Mouse (Mus musculus) erythroblast, embryonic 14.5 days (primary cell): ENCODE measurements around the gene Wbp4. TPM values are rescaled to one million over a fixed set of nuclear protein-coding genes. Genes with fewer than 3 reads are reported as not detected.
"Not testable (repeated sequence)": the region's sequence is repeated elsewhere in the genome, so short reads cannot be mapped to it uniquely, and the experiment has no call there.

Source experiments
- H3K27me3 ChIP-seq: 2 replicates; pipeline ENCODE4 v1.6.1; 2012; ENCODE audit warnings: inconsistent platforms; ENCODE audit not compliant: control insufficient read depth
- H3K36me3 ChIP-seq: 2 replicates; pipeline ENCODE4 v1.6.1; 2012; ENCODE audit warnings: mild to moderate bottlenecking, inconsistent platforms; ENCODE audit not compliant: control insufficient read depth
- H3K4me1 ChIP-seq: 2 replicates; pipeline ENCODE4 v1.6.1; 2012; ENCODE audit warnings: inconsistent platforms; ENCODE audit not compliant: control insufficient read depth
- H3K4me3 ChIP-seq: replicated peaks from 2 replicates; pipeline ENCODE3; 2012; ENCODE audit warnings: moderate library complexity, mild to moderate bottlenecking, inconsistent platforms
- H3K9me3 ChIP-seq: 2 replicates; pipeline ENCODE4 v1.6.1; 2012; ENCODE audit warnings: low read length, inconsistent platforms, mixed read lengths; ENCODE audit not compliant: control insufficient read depth
- GATA1 ChIP-seq: IDR thresholded peaks from 2 replicates; pipeline ENCODE4 v1.6.1; 2012; ENCODE audit warnings: low read length, inconsistent platforms, mixed read lengths
- TAL1 ChIP-seq: IDR thresholded peaks from 3 replicates; pipeline ENCODE4 v1.6.1; 2012; ENCODE audit warnings: low read length, inconsistent platforms, mixed read lengths
- polyA plus RNA-seq: library from polyadenylated mRNA; stranded (reverse); fragments of >175 nt; gene quantifications from 2 replicates; pipeline ENCODE4 v1.2.3, GENCODE M21; 2012

Gene Wbp4
- polyA plus RNA-seq, 1 experiment: 0.86 TPM

- Histone ChIP-seq H3K4me3 (no peak overlapping the region), H3K9me3 (no peaks in the 10 kb centered on the region), H3K27me3 (no peaks in the 10 kb centered on the region), H3K36me3 (peaks cover 93% of the 10 kb centered on the region), H3K4me1 (peaks cover 5% of the 10 kb centered on the region)
- no peak for TF ChIP-seq TAL1
- TF ChIP-seq GATA1: no peak
Measured at GRCm38 (mm10) chr14:79473384-79473783, 7.9 kb downstream of the Wbp4 start.

DNA sequence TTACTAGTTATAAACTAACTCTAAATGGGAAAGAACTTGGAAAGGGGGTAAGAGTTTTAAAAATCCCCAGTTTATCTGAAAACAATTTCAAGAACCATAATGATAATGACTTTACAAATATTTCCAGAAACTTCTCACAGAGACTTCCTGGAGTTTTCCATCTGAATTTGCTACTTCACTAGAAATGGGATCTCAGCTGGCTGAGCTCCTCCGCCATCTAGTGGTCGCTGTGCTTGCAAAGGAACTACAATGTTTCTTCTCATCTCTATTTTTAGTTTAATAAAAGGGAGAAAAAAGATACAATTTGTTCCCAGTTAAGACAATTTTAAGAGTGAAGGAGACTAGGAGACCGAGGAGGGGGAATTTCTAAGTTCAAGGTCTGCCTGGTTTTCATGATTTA is 13.7 kb downstream of the Wbp4 start:
- Histone ChIP-seq H3K4me1 (no peaks in the 10 kb centered on the region; the same call in 1 of the 2 replicates), H3K9me3 (no peaks in the 10 kb centered on the region), H3K27me3 (no peaks in the 10 kb centered on the region), H3K36me3 (peaks cover 99% of the 10 kb centered on the region), H3K4me3 (no peak overlapping the region)
- TF ChIP-seq GATA1: no peak
- no peak for TF ChIP-seq TAL1

- H3K9me3 ChIP-seq: no peaks in the 10 kb centered on the region
- H3K4me3 ChIP-seq: no peak overlapping the region
- no peaks in the 10 kb centered on the region; the same call in 1 of the 2 replicates for H3K4me1 ChIP-seq
- TF ChIP-seq GATA1: no peak
- TF ChIP-seq TAL1: no peak
- H3K36me3 ChIP-seq: peaks cover 99% of the 10 kb centered on the region
- H3K27me3 ChIP-seq: no peaks in the 10 kb centered on the region
Measured at GRCm38 (mm10) chr14:79465623-79466022, 15.7 kb downstream of the Wbp4 start.

GRCm38 (mm10) chr14:79460988-79461387 is 20.3 kb downstream of the Wbp4 start:
- Histone ChIP-seq H3K4me1 (peaks cover 12% of the 10 kb centered on the region), H3K36me3 (peaks cover 73% of the 10 kb centered on the region)
- TF ChIP-seq TAL1: no peak

GRCm38 (mm10) chr14:79460401-79460800 is 20.9 kb downstream of the Wbp4 start:
- no peaks in the 10 kb centered on the region for H3K27me3 ChIP-seq
- no peak overlapping the region for H3K4me3 ChIP-seq
- TF ChIP-seq GATA1: no peak
- no peak for TF ChIP-seq TAL1
- peaks cover 67% of the 10 kb centered on the region for H3K36me3 ChIP-seq
- H3K4me1 ChIP-seq: peaks cover 12% of the 10 kb centered on the region
- no peaks in the 10 kb centered on the region for H3K9me3 ChIP-seq

More at GRCm38 (mm10) chr14:79460988-79461387, 20.3 kb downstream of the Wbp4 start:
- Histone ChIP-seq H3K4me3 (no peak overlapping the region), H3K27me3 (no peaks in the 10 kb centered on the region), H3K9me3 (no peaks in the 10 kb centered on the region)

GRCm38 (mm10) chr14:79452591-79452934 is 28.8 kb downstream of the Wbp4 start:
- not testable (repeated sequence) for H3K9me3 ChIP-seq, H3K27me3 ChIP-seq, H3K36me3 ChIP-seq
- Histone ChIP-seq H3K4me1 (peaks cover 31% of the 10 kb centered on the region), H3K4me3 (peak overlapping the region; percentile 54)

DNA sequence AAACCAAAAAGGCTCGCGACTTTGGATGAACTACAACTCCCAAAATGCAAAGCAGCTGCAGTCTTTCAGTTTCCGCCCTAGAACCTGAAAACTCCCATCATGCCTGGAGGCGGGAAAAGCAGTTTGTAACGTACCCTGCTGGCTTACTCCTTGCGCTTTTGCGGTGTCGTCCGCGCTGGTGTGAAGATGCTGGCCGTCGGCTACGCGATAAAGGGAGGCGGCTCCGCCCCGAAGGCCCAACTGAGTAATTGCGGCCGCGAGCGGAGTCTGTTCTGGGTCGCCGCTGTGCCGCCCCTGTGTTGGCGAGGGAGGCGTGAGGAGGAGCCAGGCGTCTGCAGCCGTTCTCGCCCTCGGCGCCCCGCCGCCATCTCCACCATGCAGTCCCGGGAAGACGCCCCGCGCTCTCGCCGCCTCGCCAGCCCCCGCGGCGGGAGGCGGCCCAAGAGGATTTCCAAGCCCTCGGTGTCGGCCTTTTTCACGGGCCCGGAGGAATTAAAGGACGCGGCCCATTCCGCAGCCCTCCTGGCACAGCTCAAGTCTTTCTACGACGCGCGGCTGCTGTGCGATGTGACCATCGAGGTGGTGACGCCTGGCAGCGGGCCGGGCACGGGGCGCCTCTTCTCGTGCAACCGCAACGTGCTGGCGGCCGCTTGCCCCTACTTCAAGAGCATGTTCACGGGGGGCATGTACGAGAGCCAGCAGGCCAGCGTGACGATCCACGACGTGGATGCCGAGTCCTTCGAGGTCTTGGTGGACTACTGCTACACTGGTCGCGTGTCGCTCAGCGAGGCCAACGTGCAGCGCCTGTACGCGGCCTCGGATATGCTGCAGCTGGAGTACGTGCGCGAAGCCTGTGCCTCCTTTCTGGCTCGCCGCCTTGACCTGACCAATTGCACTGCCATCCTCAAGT is 29.4 kb downstream of the Wbp4 start, which contains the start of gene Kbtbd6:
TSS of gene Kbtbd6 (plus strand) at position 155 of the 910 bp plus-strand sequence.
- not testable (repeated sequence) for H3K27me3 ChIP-seq, H3K36me3 ChIP-seq, H3K9me3 ChIP-seq
- H3K4me3 ChIP-seq: peak within 1 kb of the TSS; percentile 74
- peaks cover 30% of the 10 kb centered on the region for H3K4me1 ChIP-seq

DNA sequence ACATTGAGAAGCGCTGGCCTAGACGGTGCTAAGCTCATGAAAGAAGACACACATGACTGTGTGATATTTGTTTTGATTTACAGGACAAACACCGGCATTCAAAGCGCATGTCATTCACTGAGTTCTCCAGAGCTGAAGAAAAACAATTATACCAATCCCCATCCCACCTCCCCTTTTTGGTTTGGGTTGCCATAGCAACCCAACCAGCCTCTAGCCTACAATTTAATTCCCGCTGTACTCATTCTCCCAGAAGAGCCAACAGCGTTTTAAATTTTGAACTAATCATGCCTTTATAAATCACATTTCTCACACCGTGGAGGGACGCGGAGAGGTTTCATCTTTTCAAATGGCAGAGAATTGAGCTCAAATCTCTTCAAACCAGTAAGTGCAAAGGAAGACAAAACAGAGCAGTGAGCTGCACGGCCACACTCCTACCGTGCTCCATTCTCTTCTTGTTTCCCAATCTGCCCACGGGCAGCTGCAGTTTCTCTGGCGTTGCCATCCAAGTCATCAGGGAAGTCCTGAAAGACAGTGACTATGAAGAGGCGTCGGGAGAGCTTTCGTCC is 36.2 kb downstream of the Wbp4 start:
- no peak overlapping the region for H3K4me3 ChIP-seq
- TF ChIP-seq GATA1 (no peak), TAL1 (no peak)
- no peaks in the 10 kb centered on the region for H3K9me3 ChIP-seq
- peaks cover 8% of the 10 kb centered on the region for H3K4me1 ChIP-seq
- H3K27me3 ChIP-seq: peaks cover 2% of the 10 kb centered on the region; the same call in 1 of the 2 replicates
- H3K36me3 ChIP-seq: no peaks in the 10 kb centered on the region

GRCm38 (mm10) chr14:79444601-79445000 is 36.7 kb downstream of the Wbp4 start:
- peaks cover 2% of the 10 kb centered on the region; the same call in 1 of the 2 replicates for H3K27me3 ChIP-seq
- H3K4me1 ChIP-seq: peaks cover 8% of the 10 kb centered on the region
- H3K36me3 ChIP-seq: no peaks in the 10 kb centered on the region
- H3K4me3 ChIP-seq: no peak overlapping the region
- no peak for TF ChIP-seq GATA1
- TF ChIP-seq TAL1: no peak
- H3K9me3 ChIP-seq: no peaks in the 10 kb centered on the region; the same call in 1 of the 2 replicates
